Mouse (Mus musculus) Muller cell, postnatal 12 days (primary cell): ENCODE data around the gene Plac8.
A peak's percentile ranks its signal among the peaks of the same experiment; 100 is the strongest.

ENCODE experiments used
- DNase-seq: peaks from one replicate; pipeline ENCODE4 v3.0.0-alpha.2; 2015; ENCODE audit errors: inconsistent ontology term

Gene Plac8

GRCm38 (mm10) chr5:100546294-100547080 lies 25.6 kb downstream of the Plac8 start:
- DNase-seq = no peak

- DNase-seq = peak; percentile 24
These were observed 35.4 kb downstream of the Plac8 start for GRCm38 (mm10) chr5:100536638-100537037.

- no peak for DNase-seq
These were observed 36.2 kb downstream of the Plac8 start for GRCm38 (mm10) chr5:100535826-100536225.

- DNase-seq = no peak
These were observed 45.9 kb downstream of the Plac8 start for GRCm38 (mm10) chr5:100526164-100526563.

GRCm38 (mm10) chr5:100525620-100526019 lies 46.4 kb downstream of the Plac8 start:
- no peak for DNase-seq

- DNase-seq = no peak
These were observed 47.1 kb downstream of the Plac8 start for GRCm38 (mm10) chr5:100524921-100525320.

- no peak for DNase-seq
These were observed 48.7 kb downstream of the Plac8 start for GRCm38 (mm10) chr5:100523331-100523730.

GRCm38 (mm10) chr5:100520223-100520622 lies 51.8 kb downstream of the Plac8 start:
- DNase-seq = no peak

- no peak for DNase-seq
These were observed 53.0 kb downstream of the Plac8 start for GRCm38 (mm10) chr5:100519027-100519411.

GRCm38 (mm10) chr5:100518049-100519026 lies 53.7 kb downstream of the Plac8 start, which contains the start of gene Cops4:
Gene Cops4, plus strand, starts transcription at chr5:100518309.
- peak; percentile 98 for DNase-seq

- no peak for DNase-seq
These were observed 59.5 kb downstream of the Plac8 start for GRCm38 (mm10) chr5:100512576-100512975.

- no peak for DNase-seq
These were observed 62.8 kb downstream of the Plac8 start for GRCm38 (mm10) chr5:100509247-100509646.
